Mouse (Mus musculus): ENCODE data around the gene Chd9.
"Not testable (repeated sequence)": the region's sequence is repeated elsewhere in the genome, so short reads cannot be mapped to it uniquely, and the experiment has no call there.

The Chd9 gene

GRCm38 (mm10) chr8:90907848-90908551 lies 79.8 kb downstream of the Chd9 start:
- DNase-seq: peak; percentile 98

- DNase-seq: peak; percentile 70
Measured at GRCm38 (mm10) chr8:90908580-90909471, 80.7 kb downstream of the Chd9 start.

GRCm38 (mm10) chr8:90923158-90923905 lies 95.2 kb downstream of the Chd9 start:
- no peak for DNase-seq

- no peak for DNase-seq
Measured at GRCm38 (mm10) chr8:90928412-90928811, 100.3 kb downstream of the Chd9 start.

GRCm38 (mm10) chr8:90930125-90930524 lies 102.0 kb downstream of the Chd9 start:
- not testable (repeated sequence) for DNase-seq

- no peak for DNase-seq
Measured at GRCm38 (mm10) chr8:90932934-90933333, 104.8 kb downstream of the Chd9 start.

GRCm38 (mm10) chr8:90934786-90935185 lies 106.6 kb downstream of the Chd9 start:
- DNase-seq: no peak

- DNase-seq: peak; percentile 22
Measured at GRCm38 (mm10) chr8:90936840-90937239, 108.7 kb downstream of the Chd9 start.

GRCm38 (mm10) chr8:90938352-90938930 lies 110.3 kb downstream of the Chd9 start:
- DNase-seq: no peak

GRCm38 (mm10) chr8:90939867-90940266 lies 111.7 kb downstream of the Chd9 start:
- no peak for DNase-seq

- no peak for DNase-seq
Measured at GRCm38 (mm10) chr8:90943770-90944169, 115.6 kb downstream of the Chd9 start.

GRCm38 (mm10) chr8:90954802-90955760 lies 126.9 kb downstream of the Chd9 start:
- DNase-seq: peak; percentile 83

- no peak for DNase-seq
Measured at GRCm38 (mm10) chr8:90955761-90956136, 127.6 kb downstream of the Chd9 start.

- DNase-seq: no peak
Measured at GRCm38 (mm10) chr8:90956390-90956789, 128.2 kb downstream of the Chd9 start.

- DNase-seq: no peak
Measured at GRCm38 (mm10) chr8:90957711-90958110, 129.6 kb downstream of the Chd9 start.

- DNase-seq: no peak
Measured at GRCm38 (mm10) chr8:90959721-90960120, 131.6 kb downstream of the Chd9 start.

GRCm38 (mm10) chr8:90961603-90962002 lies 133.5 kb downstream of the Chd9 start:
- no peak for DNase-seq

- DNase-seq: no peak
Measured at GRCm38 (mm10) chr8:90964044-90964443, 135.9 kb downstream of the Chd9 start.

GRCm38 (mm10) chr8:90965467-90966170 lies 137.5 kb downstream of the Chd9 start:
- DNase-seq: no peak

GRCm38 (mm10) chr8:90968307-90968706 lies 140.2 kb downstream of the Chd9 start:
- no peak for DNase-seq

GRCm38 (mm10) chr8:90976960-90977371 lies 148.8 kb downstream of the Chd9 start:
- DNase-seq: peak; percentile 6
